Mouse (Mus musculus): ENCODE data around the gene Zdhhc20.
"Not testable (repeated sequence)": the region's sequence is repeated elsewhere in the genome, so short reads cannot be mapped to it uniquely, and the experiment has no call there.

Gene Zdhhc20

DNA sequence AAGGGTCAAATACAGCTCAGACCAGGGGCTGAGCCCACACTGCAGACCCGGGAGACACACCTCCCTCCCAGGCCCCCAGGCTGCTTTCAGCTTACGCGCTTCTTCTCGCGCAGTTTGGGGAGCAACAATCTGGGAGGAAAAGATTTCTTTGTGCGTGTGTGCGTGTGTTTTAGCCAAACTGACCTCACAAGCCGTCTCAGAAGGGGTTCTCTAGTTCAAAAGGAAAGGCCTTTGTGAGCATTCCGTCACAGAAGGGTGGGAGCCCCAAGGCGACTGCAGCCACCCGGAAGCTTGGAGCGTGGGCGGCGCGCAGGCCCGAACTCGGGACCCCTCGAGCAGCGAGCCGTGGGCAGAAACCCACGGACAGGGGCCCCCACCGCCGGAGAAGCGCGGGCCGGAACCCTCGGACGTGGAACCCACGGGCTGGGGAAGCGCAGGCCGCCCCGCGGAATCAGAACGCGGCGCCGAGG, 500 bp downstream of the Zdhhc20 start:
- peak in 1 of 2 experiments; percentile 75 for DNase-seq

DNA sequence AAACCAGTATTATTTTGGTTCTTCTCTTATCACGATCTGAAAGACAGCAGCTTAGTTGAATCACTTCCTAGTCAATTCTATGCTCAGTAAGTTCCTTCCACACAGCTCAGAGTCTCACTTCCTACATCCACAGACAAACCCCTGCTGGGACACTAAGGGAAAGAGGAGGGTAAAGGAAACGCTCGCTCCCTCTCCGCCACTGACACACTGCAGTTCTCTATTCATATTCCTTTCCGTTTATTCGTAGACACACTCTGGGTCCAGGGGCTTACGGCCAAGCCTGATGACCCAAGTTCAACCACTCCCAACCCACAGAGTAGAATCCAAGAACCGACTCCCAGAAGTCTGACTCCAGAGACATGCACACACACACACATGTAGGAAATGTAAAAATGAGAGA, 2.9 kb downstream of the Zdhhc20 start:
- no peak for DNase-seq

DNA sequence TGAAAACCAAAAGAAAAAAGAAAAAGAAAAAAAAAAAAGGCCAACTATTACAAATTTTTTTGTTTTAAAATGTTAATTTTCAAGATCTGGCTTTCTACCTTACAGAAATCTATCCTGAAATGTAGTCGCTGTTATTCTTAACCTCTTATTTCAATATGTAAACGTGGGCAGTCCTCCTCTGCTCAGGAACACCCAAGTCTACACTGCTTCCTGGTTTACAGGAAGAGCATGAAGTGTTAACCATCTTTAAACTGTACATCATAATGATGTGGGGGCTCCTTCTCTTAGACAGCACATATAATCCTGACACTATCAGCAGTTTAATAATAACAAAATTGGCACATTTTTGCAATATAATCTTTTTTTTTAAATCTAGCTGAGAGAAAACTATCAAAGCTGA, 4.0 kb downstream of the Zdhhc20 start:
- no peak for DNase-seq

DNA sequence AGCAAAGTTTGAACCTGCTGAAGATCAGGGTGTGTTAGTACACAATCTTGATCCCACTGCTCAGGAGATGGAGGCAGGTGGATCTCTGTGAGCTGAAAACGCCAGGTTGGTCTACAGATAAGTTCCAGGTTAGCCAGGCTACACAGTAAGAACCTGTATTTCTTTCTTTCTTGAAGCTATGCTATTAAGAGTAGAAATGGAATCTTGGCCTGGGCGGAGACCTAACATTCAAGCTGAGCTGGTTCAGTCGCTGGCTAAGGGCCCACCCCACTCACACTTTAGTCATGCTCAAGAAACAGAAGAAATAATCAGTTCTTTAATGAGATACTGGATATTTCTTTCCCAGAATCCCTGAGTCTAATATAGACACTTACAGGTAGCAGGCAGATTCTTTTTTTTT, 6.7 kb downstream of the Zdhhc20 start:
- no peak for DNase-seq

DNA sequence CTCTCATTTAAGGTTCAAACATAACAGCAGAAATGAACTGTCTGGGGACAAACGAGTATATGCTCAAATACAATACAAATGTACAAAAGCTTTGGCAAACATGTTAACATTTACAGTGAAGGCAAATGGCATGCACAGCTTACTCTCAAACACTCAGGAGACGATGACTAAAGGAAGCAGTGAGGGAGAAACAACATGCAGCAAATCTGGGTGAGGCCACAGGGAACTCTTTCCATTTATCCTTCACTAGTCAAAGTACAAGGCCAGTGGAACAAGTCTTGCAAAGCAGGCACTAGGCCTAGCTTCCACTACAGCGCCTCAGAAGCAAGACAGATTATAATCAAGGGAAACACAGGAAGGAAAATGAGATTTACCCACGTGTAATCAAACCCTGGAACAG, 7.4 kb downstream of the Zdhhc20 start:
- DNase-seq: no peak

GRCm38 (mm10) chr14:57881793-57882192, 8.3 kb downstream of the Zdhhc20 start:
- no peak for DNase-seq

DNA sequence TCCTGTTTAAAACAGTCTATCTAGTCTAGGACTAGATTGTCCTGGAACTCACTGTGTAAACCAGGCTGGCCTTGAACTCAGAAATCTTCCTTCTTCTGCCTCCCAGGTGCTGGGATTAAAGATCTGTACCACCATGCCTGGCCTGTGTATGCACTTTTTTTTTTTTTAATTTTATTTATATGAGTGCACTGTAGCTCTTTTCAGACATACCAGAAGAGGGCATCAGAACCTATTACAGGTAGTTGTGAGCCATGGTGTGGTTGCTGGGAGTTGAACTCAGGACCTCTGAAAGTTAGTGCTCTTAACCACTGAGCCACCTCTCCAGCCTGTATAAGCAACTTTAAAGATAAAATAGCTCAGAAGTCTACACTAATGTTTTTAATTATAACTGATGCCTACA, 9.0 kb downstream of the Zdhhc20 start:
- no peak for DNase-seq

GRCm38 (mm10) chr14:57877921-57878320, 12.2 kb downstream of the Zdhhc20 start:
- DNase-seq: no peak

DNA sequence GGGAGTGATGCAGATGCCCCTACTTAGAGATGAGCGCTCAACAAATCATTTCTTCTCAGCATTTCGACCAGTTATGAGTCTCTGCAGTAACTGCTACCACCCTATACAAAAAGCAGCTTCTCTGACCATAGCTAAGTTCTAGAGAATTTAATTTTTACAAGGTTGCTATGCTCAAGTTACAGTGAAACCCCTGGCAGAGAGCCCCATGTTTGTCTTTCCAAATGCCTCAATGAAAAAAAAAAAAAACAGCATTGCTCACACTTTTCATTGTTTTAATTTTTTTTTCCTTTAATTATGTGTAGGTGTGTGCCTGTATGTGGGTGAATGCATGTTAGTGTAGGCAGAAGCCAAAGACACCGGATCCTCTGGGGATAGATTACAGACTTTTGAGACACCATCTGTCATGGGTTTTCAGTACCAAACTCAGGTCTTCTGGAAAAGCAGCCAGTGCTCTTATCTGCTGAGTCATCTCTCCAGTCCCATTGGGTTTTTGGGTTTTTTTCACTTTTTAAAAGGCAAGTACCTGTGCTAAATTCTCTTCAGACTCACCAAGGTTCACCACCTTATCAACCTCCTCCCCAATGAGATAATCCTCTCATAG, 23.3 kb downstream of the Zdhhc20 start:
- no peak for DNase-seq

- no peak for DNase-seq
Measured at GRCm38 (mm10) chr14:57865256-57865655, 24.8 kb downstream of the Zdhhc20 start.

DNA sequence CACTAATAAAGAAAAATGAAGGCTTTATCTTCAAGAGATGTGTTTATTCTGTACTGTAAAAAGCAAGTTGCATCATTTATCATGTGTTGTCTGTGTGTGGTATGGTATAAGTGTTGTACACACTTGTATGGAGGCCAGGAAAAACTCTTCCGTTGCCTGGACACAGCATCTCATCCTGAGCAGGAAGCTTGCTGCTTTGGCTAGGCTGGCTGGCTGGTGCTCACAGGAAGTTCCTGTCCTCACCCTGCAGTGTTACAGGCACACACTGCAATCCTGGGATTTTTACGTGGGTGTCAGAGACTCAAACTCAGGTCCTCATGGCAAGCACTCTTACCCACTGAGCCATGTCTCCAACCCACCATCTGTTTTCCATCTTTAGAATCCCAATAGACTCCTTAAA, 26.9 kb downstream of the Zdhhc20 start:
- no peak for DNase-seq

DNA sequence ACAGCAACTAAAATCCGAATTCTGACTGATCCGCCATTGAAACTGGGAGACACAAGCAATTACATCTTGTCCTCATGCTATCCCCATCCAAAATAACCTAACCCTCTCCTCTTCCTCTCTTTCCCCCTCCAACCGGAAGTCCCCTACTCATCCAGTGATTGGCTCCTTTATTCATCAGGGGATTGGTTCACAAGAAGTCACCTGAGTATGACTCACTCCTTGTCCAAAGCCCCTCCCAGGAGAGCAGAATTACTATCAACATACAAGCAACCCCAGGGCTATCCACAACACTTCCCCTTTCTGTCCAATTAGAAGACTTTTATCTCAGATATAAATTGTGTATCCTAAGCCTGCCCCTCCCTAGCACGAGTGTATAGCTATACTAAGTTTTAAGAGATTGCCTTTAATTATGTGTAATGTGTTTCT, 28.1 kb downstream of the Zdhhc20 start:
- no peak for DNase-seq

DNA sequence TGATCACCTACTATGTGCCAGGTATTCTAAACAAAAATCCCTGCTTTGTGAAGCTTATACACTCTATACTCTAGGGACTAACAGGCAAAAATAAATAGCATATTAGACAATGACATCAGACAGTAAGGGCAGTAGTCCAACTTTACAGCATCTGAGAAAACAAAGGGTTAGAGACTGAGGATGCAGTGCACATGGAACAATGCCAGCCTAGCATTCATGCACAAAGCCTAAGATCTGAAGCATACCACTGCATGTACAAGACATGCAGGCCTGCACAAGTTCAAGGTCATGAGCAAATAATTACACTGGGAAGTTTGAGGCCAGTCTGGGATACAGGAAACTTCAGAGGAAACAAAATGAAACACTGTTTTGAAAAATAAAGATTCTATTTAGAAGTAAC, 30.6 kb downstream of the Zdhhc20 start:
- no peak for DNase-seq

GRCm38 (mm10) chr14:57858601-57859000, 31.5 kb downstream of the Zdhhc20 start:
- no peak for DNase-seq

GRCm38 (mm10) chr14:57856037-57856436, 34.0 kb downstream of the Zdhhc20 start:
- DNase-seq: not testable (repeated sequence)

DNA sequence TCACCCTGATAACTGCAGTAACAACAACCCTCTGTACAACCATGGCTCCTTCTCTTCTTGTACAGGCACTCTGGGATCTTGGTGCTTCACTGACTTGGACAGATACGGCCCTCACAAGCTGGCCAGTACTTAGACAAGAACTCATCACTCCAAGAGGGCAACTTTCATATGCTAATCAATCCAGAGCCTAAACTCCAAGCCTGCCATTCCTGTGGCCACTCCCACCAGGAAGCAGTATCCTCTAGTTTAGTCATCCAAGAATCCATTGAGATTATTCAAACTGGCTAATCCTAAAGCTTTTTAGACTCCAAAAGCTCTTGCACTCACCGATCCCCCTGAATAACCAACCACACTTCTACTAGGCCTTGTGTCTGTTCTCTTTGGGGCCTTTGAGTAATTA, 37.1 kb downstream of the Zdhhc20 start:
- no peak for DNase-seq

- DNase-seq: no peak
Measured at GRCm38 (mm10) chr14:57850330-57850729, 39.7 kb downstream of the Zdhhc20 start.

DNA sequence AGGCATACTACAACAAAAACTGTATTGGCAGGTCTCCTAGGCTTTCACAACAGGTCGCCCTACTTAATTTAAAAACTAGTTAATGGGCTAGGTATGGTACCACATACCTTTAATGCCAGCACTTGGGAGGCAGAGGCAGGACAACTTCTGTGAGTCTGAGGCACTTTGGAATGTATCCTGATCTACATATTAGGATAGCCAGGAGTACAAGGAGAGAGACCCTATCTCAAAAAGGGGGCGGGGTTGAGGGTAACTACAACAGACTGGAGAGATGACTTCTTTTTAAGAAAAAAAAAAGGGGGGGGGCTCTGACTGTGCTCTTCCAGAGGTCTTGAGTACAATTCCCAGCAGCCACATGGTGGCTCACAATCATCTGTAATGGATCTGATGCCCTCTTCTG, 41.4 kb downstream of the Zdhhc20 start:
- no peak for DNase-seq

DNA sequence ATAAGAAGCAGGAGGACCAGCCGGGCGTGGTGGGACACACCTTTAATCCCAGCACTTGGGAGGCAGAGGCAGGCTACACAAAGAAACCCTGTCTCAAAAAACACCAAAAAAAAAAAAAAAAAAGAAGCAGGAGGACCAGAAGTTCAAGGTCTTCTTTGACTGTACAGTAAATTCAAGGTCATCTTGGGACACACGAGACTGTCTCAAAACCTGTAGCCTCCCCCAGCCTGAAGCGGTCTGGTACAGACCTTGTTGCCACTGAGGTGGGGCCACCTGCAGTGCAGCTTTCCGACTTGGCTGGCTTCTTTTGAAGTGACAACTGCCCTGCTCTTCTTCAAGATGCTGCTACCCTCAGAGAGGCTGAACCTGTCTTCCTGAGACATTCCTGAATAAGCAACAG, 42.0 kb downstream of the Zdhhc20 start:
- not testable (repeated sequence) for DNase-seq

GRCm38 (mm10) chr14:57844535-57844934, 45.5 kb downstream of the Zdhhc20 start:
- no peak for DNase-seq

- DNase-seq: no peak
Measured at GRCm38 (mm10) chr14:57835157-57835556, 54.9 kb downstream of the Zdhhc20 start.

- no peak for DNase-seq
Measured at GRCm38 (mm10) chr14:57833526-57833925, 56.5 kb downstream of the Zdhhc20 start.

GRCm38 (mm10) chr14:57827284-57827683, 62.8 kb downstream of the Zdhhc20 start:
- DNase-seq: no peak

DNA sequence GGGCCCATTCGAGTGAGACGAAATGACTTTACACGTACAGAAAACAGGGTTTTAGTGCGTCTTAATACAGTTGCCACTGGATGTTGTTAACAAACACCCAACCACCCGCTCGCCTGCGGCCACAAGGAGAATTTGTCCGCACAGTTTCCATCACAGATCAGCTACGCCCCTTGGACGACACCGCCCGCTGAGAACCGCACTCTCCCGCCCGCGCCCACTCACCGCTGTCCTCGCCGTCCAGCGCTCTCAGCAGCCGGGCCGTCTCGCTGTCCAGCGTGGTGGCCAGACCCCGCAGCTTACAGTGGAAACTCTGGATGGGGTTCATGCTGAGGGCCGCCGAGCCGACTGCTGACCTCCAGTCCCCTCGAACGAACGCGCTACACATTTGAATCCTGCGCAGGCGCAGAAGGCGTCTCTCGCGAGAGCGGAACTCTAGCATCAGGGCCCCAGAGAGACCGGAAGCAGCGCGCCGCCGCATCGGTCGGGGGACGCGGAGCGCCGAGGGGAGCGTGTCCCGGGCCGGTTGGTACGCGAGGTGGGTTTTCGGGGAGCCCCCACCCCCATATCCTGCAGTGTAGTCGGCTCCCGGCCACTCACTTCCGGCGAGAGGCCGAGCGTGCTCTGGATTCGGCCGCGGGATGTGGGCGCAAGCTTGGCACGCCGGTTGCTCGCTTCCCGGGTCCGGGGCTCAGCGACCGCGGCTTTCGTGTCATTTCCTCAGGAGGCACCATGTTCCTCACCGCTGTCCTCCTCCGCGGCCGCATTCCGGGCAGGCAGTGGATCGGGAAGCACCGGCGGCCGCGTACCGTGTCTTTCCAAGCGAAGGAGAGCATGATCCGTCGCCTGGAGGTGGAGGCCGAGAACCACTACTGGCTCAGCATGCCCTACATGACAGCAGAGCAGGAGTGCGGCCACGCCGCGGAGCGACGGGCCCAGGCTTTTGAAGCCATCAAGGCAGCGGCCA, 64.0 kb downstream of the Zdhhc20 start, which contains the start of the genes Ska3 and Mrpl57:
Gene Ska3 (minus strand): TSS at position 398 of the 964 bp plus-strand sequence.
Gene Mrpl57 (plus strand): TSS at position 447 of the 964 bp plus-strand sequence.
- DNase-seq: peak; percentile 91 to 93

Measured in thymus, postnatal 36 days (tissue).